Mouse (Mus musculus) frontal cortex, postnatal 10 days (tissue): ENCODE measurements around the gene Pomt1.
"Not testable (repeated sequence)": the region's sequence is repeated elsewhere in the genome, so short reads cannot be mapped to it uniquely, and the experiment has no call there.

ENCODE experiments used
- DNase-seq, 2 experiments: peaks; one replicate each; pipeline ENCODE4 v3.0.0; 2022; ENCODE audit warnings: low spot score in 2 of 2, mixed read lengths in 1 of 2

Pomt1 gene

GRCm38 (mm10) chr2:32282727-32283126 lies 46.3 kb downstream of the Pomt1 start:
- no peak for DNase-seq

- no peak for DNase-seq
Observed at GRCm38 (mm10) chr2:32283986-32284385, 47.6 kb downstream of the Pomt1 start.

- DNase-seq, result no peak
Observed at GRCm38 (mm10) chr2:32287334-32287840, 51.0 kb downstream of the Pomt1 start, which contains the start of gene Golga2. Gene Golga2, plus strand, starts transcription at chr2:32287384.

GRCm38 (mm10) chr2:32287923-32288367 lies 51.6 kb downstream of the Pomt1 start, which contains the start of gene Swi5:
Gene Swi5, minus strand, starts transcription at chr2:32288075.
- DNase-seq, result peak; percentile 97

GRCm38 (mm10) chr2:32288371-32288931 lies 52.1 kb downstream of the Pomt1 start:
- no peak for DNase-seq

- DNase-seq, result no peak
Observed at GRCm38 (mm10) chr2:32289578-32289977, 53.2 kb downstream of the Pomt1 start.

- no peak for DNase-seq
Observed at GRCm38 (mm10) chr2:32294348-32294747, 58.0 kb downstream of the Pomt1 start.

GRCm38 (mm10) chr2:32295285-32295684 lies 58.9 kb downstream of the Pomt1 start:
- DNase-seq, result no peak

GRCm38 (mm10) chr2:32295842-32296241 lies 59.5 kb downstream of the Pomt1 start:
- not testable (repeated sequence) for DNase-seq

GRCm38 (mm10) chr2:32299469-32299868 lies 63.1 kb downstream of the Pomt1 start:
- DNase-seq, result no peak

- peak in 1 of 2 experiments; percentile 8 for DNase-seq
Observed at GRCm38 (mm10) chr2:32302952-32303351, 66.6 kb downstream of the Pomt1 start.

- DNase-seq, result peak in 1 of 2 experiments; percentile 33
Observed at GRCm38 (mm10) chr2:32304145-32304832, 67.9 kb downstream of the Pomt1 start.
